Mouse (Mus musculus) adrenal gland, postnatal 10 days (tissue): ENCODE measurements around the gene Olfr465-ps1. TPM values are rescaled to one million over a fixed set of nuclear protein-coding genes. Genes with fewer than 3 reads are reported as not detected.

ENCODE experiments used
- DNase-seq: peaks from one replicate; pipeline ENCODE4 v3.0.0; 2021; ENCODE audit warnings: mixed read lengths
- long read RNA-seq, 2 experiments: library from polyadenylated mRNA; stranded (forward); transcript quantifications; one replicate each; pipeline ENCODE4 v2.0.0; 2021
- total RNA-seq, 2 experiments: library from RNA; stranded (reverse); gene quantifications; 2 replicates each; pipeline ENCODE4 v1.2.3; 2021

The Olfr465-ps1 gene
- total RNA-seq, result not detected
- long read RNA-seq, experiment 1, result 0 reads
- long read RNA-seq, experiment 2, result 0 reads

GRCm38 (mm10) chr13:65137789-65138188 lies at the start of gene Olfr465-ps1:
Gene Olfr465-ps1 (plus strand): TSS chr13:65138089.
- DNase-seq, result no peak

DNA sequence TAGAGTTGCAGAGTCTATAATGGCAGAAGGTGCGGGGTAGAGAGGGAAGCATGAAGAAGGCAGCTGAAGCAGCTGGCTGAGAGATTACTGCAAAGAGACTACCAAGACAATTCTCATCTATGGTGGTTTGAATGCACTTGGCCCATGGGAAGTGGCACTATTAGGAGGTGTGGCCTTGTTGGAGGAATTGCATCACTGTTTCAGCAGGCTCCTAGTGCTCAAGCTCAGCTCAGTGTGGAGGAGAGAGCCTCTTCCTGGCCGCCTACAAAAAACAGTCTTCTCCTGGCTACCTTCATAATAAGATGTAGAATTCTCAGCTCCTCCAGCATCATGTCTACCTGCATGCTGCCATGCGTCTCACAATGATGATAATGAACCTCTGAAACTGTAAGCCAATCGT lies 42.0 kb upstream of the Olfr465-ps1 start:
- DNase-seq, result no peak

DNA sequence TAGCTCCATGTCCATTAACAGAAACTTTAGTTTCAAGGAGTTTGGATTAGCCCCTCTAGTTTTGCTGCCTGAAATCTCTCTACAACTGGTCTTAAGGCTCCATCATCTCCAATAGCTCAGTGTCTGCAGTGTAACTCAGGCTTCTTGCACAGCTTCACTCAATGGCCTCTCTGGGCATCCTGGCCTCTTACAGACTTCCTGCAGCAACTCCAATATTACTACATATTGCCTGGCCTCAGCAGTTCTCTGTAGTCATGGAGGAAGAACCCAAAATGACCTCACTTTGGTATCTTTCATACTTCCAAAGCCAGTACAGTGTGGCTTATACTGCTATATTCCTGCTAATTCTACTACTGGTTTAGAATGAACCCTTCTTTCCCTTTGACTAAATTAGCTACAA lies 40.9 kb upstream of the Olfr465-ps1 start:
- DNase-seq, result no peak

DNA sequence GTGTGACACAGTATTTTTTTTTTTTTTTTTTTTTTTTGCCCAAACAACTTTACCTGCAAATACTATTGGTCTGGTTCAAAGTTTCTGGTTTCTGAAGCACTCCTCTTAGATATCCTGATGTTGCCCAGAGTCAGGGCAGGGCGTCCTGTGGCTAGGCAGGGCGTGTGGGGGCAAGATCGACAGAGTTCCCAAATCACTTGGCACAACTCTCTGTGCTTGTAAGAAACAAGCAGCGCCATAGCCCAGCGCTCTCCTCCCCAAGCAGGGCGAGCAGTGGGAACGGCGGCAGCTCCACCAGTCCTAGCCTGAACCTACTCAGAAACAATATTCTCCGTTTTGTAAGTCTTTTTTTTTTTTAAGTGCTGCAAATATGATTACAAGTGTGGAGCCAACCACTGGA lies 37.2 kb upstream of the Olfr465-ps1 start:
- DNase-seq, result no peak

DNA sequence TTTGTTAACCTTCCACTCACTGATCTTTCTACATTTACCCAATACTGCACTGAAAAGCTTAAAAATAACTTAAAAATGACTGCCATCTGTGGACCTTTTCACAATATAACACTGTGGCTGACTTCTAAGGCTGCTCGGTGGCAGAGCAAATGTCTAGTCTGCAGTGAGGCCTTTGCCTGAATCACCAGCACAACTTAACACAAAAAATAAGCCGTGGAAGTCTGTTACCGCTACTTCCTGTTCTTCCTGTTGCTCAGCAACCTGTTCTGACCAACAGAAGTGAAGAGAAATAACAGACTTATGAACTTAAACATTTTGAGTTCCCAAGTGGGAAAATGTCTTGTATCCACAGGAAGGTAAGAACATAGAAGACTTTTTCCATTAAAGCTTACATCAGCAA lies 36.7 kb upstream of the Olfr465-ps1 start:
- no peak for DNase-seq

DNA sequence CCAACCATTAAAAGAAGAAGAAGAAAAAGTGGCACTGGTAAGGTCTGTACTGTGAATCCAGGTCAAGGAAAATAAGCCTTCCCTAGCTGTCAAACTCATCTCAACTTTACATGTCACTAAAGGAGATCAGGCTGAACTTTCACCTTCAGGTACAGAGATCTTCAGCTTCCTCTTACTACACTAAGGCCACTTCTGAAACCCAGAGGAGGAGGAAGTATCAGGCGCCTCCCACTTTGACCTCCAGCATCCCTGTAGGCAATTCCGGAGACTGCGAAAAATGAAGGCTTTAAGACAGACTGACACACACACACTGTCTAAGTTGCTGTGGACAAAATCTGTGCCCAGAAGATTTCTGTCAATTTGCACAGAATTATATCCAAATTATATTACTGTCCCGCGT lies 25.9 kb upstream of the Olfr465-ps1 start:
- no peak for DNase-seq

- peak; percentile 93 for DNase-seq
Measured at GRCm38 (mm10) chr13:65112459-65113110, 25.3 kb upstream of the Olfr465-ps1 start, which contains the start of gene Mfsd14b. Gene Mfsd14b (minus strand): TSS chr13:65112975.

DNA sequence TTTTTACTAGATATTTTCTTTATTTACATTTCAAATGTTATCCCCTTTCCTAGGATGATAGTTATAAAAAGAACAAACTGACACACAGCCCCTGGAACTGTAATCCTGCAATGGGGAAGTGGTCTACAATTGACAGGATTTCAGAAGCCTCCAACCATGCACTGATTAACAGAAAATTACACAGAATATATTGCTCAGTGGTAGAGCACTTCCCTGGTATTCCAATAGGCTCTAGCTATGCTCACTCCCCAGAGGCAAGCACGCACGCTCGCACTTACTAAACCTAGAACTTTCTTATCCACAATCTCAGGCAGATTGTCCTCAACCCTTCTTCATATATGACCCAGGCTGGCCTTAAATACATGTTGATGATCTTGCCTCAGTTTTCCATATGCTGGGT lies 24.6 kb upstream of the Olfr465-ps1 start:
- DNase-seq, result no peak

GRCm38 (mm10) chr13:65120984-65121383 lies 16.9 kb upstream of the Olfr465-ps1 start:
- no peak for DNase-seq

DNA sequence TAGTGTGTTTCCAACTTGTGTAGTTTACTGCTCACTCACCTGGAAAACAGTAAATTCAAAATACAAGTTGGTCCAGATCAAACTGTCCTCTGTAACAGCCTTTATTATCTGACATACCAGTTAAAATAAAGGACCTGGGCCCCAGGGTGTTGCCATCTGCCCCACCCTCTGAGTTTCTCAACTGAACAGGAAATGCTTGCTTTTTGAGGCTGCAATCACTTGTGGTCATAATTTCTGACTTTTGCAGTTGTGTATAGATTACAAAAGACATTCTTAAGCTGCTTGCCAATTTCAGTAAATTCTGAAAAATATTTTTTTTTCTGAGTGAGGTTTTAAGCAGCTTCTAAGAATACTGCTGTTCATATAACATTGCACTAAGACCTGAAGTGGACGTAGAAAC lies 15.8 kb upstream of the Olfr465-ps1 start:
- DNase-seq, result no peak

DNA sequence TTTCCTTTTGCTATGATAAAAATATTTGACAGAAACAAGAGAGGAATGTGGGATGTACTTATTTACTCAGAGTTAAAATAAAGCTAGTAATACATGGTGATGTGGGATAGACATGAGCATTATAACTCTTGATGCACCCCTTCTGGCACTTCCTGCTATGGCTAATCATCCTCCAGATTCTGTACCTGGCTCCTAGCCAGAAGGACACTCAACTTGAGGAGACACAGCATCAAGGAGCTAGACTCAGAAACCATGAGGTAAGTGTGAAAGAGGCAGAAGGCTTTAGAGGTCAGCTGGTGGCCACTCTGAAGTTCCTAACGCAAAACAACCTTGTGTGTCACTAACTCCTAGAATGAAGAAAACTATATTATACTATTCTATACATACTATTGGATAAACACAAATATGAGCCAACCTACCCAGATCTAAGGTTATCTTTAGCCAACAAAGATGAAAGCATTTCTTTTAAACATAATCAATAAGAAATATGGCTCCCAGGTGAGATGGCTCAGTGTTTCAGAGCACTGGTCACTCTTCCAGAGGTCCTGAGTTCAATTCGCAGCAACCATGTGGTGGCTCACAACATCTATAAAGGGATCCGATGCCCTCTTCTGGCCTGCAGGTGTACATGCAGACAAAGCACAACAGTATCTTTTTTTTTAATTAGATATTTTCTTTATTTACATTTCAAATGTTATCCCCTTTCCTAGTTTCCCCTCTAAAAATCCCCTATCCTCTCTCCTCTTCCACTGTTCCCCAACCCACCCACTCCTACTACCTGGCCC lies 10.6 kb upstream of the Olfr465-ps1 start:
- DNase-seq, result no peak

DNA sequence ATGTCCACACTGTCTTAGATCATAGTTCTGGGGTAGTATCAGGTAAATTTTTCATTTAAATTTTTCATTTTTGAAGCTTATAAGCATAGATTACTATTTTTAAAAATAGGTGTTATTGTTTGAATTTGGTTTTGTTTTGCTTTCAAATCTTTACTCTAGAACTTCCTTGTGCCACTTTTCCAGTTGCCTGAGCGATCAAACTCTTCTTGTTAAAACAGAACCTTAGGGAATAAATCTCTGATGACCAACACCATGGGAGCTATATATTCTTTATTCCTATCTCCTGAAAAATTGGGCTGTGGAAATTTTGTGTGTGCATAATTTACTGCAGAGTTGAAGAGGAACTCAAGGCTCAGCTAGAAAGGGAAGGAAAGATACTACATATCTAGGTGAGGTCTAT lies 12.1 kb downstream of the Olfr465-ps1 start, which contains the start of gene Olfr466:
Olfr466 (plus strand) TSS at position 301 of the 400 bp plus-strand sequence.
- no peak for DNase-seq

DNA sequence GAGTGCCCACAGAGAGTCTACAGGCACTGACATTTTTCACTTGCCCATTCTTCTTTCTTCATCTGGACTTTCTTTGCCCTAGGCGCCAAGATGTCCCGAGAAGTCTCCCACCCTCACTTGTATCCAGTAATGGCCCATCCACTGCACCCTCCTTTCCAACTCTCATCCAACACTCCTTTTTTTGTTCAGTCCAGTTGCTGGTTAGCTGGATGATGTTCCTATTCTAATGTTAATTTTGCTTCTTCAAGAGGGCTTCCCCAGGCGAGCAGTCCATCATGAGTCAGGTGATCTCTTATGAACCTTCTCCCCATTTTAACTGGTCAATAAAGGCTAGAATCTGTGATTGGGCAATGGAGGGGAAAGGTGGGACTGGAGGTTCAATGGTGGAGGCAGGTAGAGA lies 36.2 kb downstream of the Olfr465-ps1 start:
- DNase-seq, result no peak

GRCm38 (mm10) chr13:65175734-65176471 lies 38.0 kb downstream of the Olfr465-ps1 start:
- peak; percentile 51 for DNase-seq

DNA sequence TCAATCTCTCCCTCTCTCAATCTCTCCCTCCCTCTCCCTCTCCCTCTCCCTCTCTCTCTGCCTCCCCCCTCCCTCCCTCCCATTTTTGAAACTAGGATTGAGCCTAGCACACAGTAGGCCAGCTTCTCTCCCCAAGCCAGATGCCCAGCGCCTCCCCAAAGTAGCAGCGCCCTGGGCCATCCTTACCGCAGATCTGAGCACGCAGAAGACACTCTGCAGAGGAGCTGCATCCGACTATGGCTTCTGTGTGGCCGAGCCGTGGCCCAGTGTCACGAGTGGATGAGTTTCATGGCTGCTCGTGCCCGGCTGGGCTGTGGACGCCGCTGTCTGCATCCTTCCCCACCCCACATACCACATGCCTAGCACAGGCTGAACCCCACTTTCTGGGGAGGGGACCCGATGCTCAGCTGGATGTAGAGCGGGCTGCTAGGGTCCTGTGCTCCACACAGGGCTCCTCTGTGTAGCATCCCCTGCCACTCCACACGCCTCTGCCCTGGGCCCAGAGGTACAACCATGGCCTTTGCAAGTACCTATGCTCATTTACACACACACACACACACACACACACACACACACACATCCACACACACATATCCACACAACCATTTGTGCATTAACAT lies 38.7 kb downstream of the Olfr465-ps1 start:
- DNase-seq, result no peak

Other genes starting within 250 kb of the Olfr465-ps1 start
- under 1 TPM; 0.06 to 0.15 TPM for gene Cntnap3, start 234.1 kb upstream of the Olfr465-ps1 start, total RNA-seq
- gene Spata31, start 220.7 kb upstream of the Olfr465-ps1 start, total RNA-seq, result not detected
- not detected for gene Spata31d1c, start 105.0 kb upstream of the Olfr465-ps1 start, total RNA-seq
- gene Prss47, start 85.3 kb upstream of the Olfr465-ps1 start, total RNA-seq, result not detected
- gene Mfsd14b, start 25.1 kb upstream of the Olfr465-ps1 start, total RNA-seq, result 10 to 100 TPM; 45.3 to 48.8 TPM
- not detected for gene Olfr466, start 12.2 kb downstream of the Olfr465-ps1 start, total RNA-seq
- under 1 TPM in 1 of 2 experiments, not detected in 1; 0.36 TPM for gene Nlrp4f, start 67.9 kb downstream of the Olfr465-ps1 start, total RNA-seq
- gene Gm10775, start 121.5 kb downstream of the Olfr465-ps1 start, total RNA-seq, result not detected
- gene Zfp369, start 140.7 kb downstream of the Olfr465-ps1 start, total RNA-seq, result 10 to 100 TPM; 21.1 to 29.3 TPM